In the genomic region with DNA sequence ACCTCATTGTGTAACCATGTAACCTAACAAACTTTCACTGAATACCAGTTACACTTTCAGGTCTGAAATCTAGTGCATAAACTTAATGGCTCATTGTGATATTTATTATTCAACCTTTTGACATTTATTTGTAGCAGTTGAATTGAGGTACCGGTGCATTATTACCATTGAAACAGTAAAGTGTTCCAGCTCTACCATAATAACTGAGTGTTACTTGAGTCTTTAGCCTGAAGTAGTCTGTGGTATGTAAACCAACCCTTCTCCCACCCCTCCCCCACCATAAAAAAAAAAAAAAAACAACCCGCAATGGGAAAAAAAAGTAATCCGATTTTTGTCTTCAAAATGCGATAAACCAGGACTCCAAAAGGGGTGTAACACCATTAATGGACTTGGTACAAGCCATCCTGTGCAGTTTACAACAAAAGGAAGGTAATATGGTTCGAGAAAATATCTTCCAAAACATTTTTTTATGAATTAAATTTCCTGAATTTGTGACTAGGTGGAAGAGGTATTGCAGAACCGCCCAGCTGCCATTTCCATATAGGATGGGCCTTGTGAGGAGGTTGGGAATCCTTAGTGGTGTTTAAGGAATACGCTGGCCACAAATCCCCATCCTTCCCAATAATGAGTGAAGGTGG, we compare ENCODE assay signal across 9 mouse cellular contexts. TPM values are rescaled to one million over a fixed set of nuclear protein-coding genes. Genes with fewer than 3 reads are reported as not detected.
DNase-seq lines count a peak whose midpoint lies in the region; ATAC-seq and TF ChIP-seq lines count a peak whose summit lies in the region.
"Had no signal": no experiment of that assay in that cellular context is flagged by ENCODE, and none has a peak within 500 bp of the region (broad histone marks: within the 10 kb centered on the region; RNA-seq: fewer than 3 reads in every experiment).

No protein-coding gene starts in this region.

- H3K27me3 ChIP-seq in forebrain, embryonic 10.5 days (ENCODE audit: poor library complexity, severe bottlenecking) = no peaks in the 10 kb centered on the region
- H3K27me3 ChIP-seq in intestine, embryonic 15.5 days (replicated peaks) = no peaks in the 10 kb centered on the region
- H3K27me3 ChIP-seq in neural tube, embryonic 13.5 days = no peaks in the 10 kb centered on the region

- 2% methylated on average over 7 of the region's 7 CpGs for whole genome bisulfite sequencing in forebrain, embryonic 10.5 days
- WGBS in intestine, embryonic 15.5 days = 20% methylated on average over 7 of the region's 7 CpGs
- 3% methylated on average over 7 of the region's 7 CpGs for WGBS in neural tube, embryonic 13.5 days

- peaks cover 58% of the 10 kb centered on the region for H3K4me1 ChIP-seq in forebrain, embryonic 10.5 days
- H3K4me1 ChIP-seq in intestine, embryonic 15.5 days (replicated peaks) = peaks cover 19% of the 10 kb centered on the region
- H3K4me1 ChIP-seq in neural tube, embryonic 13.5 days (replicated peaks) = peaks cover 58% of the 10 kb centered on the region

- no peaks in the 10 kb centered on the region for H3K9me3 ChIP-seq in forebrain, embryonic 10.5 days
- H3K9me3 ChIP-seq in intestine, embryonic 15.5 days = no peaks in the 10 kb centered on the region
- H3K9me3 ChIP-seq in neural tube, embryonic 13.5 days = no peaks in the 10 kb centered on the region

- H3K9ac ChIP-seq in intestine, embryonic 15.5 days = peak overlapping the region; percentile 97; the same call in 1 of the 2 replicates
- H3K9ac ChIP-seq in neural tube, embryonic 13.5 days = peak overlapping the region; percentile 100

- intact Hi-C loops in left cerebral cortex, adult 2 months (cut with DNase I) = loop anchor here (5.0 kb wide), 2 partner anchors 313 to 647 kb away; a partner anchor contains a TSS
- intact Hi-C loops in left cerebral cortex, postnatal 10 days (cut with DNase I) = no loop called here

- ATAC-seq in intestine, embryonic 15.5 days = no peak
- no peak for ATAC-seq in neural tube, embryonic 13.5 days (ENCODE audit: low read depth)
- ATAC-seq in inflammation-experienced regulatory T-cells, adult 6 months = no peak

- H3K36me3 ChIP-seq in forebrain, embryonic 10.5 days (replicated peaks) = peaks cover 18% of the 10 kb centered on the region
- no peaks in the 10 kb centered on the region for H3K36me3 ChIP-seq in intestine, embryonic 15.5 days
- no peaks in the 10 kb centered on the region for H3K36me3 ChIP-seq in neural tube, embryonic 13.5 days

- peak overlapping the region; percentile 86 for H3K4me2 ChIP-seq in intestine, embryonic 15.5 days (replicated peaks)
- H3K4me2 ChIP-seq in neural tube, embryonic 13.5 days = peak overlapping the region; percentile 81

- TF ChIP-seq CTCF in left cerebral cortex, adult 2 months (IDR thresholded peaks at IDR 0.05) = no peak

- no peak for DNase-seq in left cerebral cortex, adult 2 months (ENCODE audit: extremely low spot score in 1 of 2, low spot score in 2 of 2)
- DNase-seq in left cerebral cortex, postnatal 10 days (ENCODE audit: extremely low spot score in 1 of 2, low spot score in 2 of 2) = no peak
- DNase-seq in forebrain, embryonic 10.5 days (ENCODE audit: extremely low spot score, low spot score) = no peak
- DNase-seq in spleen, adult 18-20 months = no peak
- DNase-seq in layer of hippocampus, adult 9-10 months (ENCODE audit: low spot score) = no peak
- DNase-seq: left cerebral cortex, postnatal 4 days had no signal

- H3K27ac ChIP-seq in left cerebral cortex, adult 2 months = no peak overlapping the region
- peak overlapping the region; percentile 99 for H3K27ac ChIP-seq in forebrain, embryonic 10.5 days
- H3K27ac ChIP-seq in intestine, embryonic 15.5 days = no peak overlapping the region
- peak overlapping the region; percentile 100 for H3K27ac ChIP-seq in neural tube, embryonic 13.5 days (replicated peaks)

- H3K4me3 ChIP-seq in left cerebral cortex, adult 2 months = peak overlapping the region; percentile 63
- peak overlapping the region; percentile 93 for H3K4me3 ChIP-seq in forebrain, embryonic 10.5 days
- H3K4me3 ChIP-seq in intestine, embryonic 15.5 days (replicated peaks) = peak overlapping the region; percentile 88
- peak overlapping the region; percentile 97 for H3K4me3 ChIP-seq in neural tube, embryonic 13.5 days

RNA-seq across cellular contexts. Expression of a gene that starts 3.6 kb away (rescaled TPM):
- total RNA-seq in left cerebral cortex, adult 2 months (2021) = 1 to 10 TPM; 7.4 to 8.0 TPM
- 1 to 10 TPM; 6.7 to 8.2 TPM for total RNA-seq in left cerebral cortex, postnatal 10 days (2021)
- 16.0 and 17.2 TPM in 2 replicates for polyA plus RNA-seq in forebrain, embryonic 10.5 days (2016; fragmentation: Nextera tagmentation; extraction: Ambion mirVana)
- polyA plus RNA-seq in intestine, embryonic 15.5 days (2015; fragmentation: Nextera tagmentation; extraction: Ambion mirVana) = 3.2 and 3.6 TPM in 2 replicates
- polyA plus RNA-seq in neural tube, embryonic 13.5 days (2015; fragmentation: Nextera tagmentation; extraction: Ambion mirVana) = 8.2 and 9.2 TPM in 2 replicates
- polyA plus RNA-seq in inflammation-experienced regulatory T-cells, adult 6 months (2017; shearing (Covaris generic)) = 1 to 10 TPM in 1 of 3 experiments, under 1 TPM in 2; 0.37 to 1.0 (median 0.83) TPM

RNA-seq across cellular contexts. Expression of a gene that starts 7.7 kb away (rescaled TPM):
- 1 to 10 TPM; 2.7 to 5.0 TPM for total RNA-seq in left cerebral cortex, adult 2 months (2021)
- 1 to 10 TPM; 2.5 to 2.7 TPM for total RNA-seq in left cerebral cortex, postnatal 10 days (2021)
- polyA plus RNA-seq in forebrain, embryonic 10.5 days (2016; fragmentation: Nextera tagmentation; extraction: Ambion mirVana) = 13.8 and 17.9 TPM in 2 replicates
- 11.8 and 12.6 TPM in 2 replicates for polyA plus RNA-seq in intestine, embryonic 15.5 days (2015; fragmentation: Nextera tagmentation; extraction: Ambion mirVana)
- polyA plus RNA-seq in neural tube, embryonic 13.5 days (2015; fragmentation: Nextera tagmentation; extraction: Ambion mirVana) = 8.8 and 12.3 TPM in 2 replicates
- 1 to 10 TPM in 2 of 3 experiments, under 1 TPM in 1; 0.17 to 4.6 (median 2.0) TPM for polyA plus RNA-seq in inflammation-experienced regulatory T-cells, adult 6 months (2017; shearing (Covaris generic))

RNA-seq across cellular contexts. Expression of a gene that starts 9.8 kb away (rescaled TPM):
- 10 to 100 TPM; 51.6 to 52.1 TPM for total RNA-seq in left cerebral cortex, adult 2 months (2021)
- total RNA-seq in left cerebral cortex, postnatal 10 days (2021) = 10 to 100 TPM; 40.2 to 41.9 TPM
- 65.0 and 68.0 TPM in 2 replicates for polyA plus RNA-seq in forebrain, embryonic 10.5 days (2016; fragmentation: Nextera tagmentation; extraction: Ambion mirVana)
- polyA plus RNA-seq in intestine, embryonic 15.5 days (2015; fragmentation: Nextera tagmentation; extraction: Ambion mirVana) = 55.5 TPM in 2 replicates
- 62.3 and 63.1 TPM in 2 replicates for polyA plus RNA-seq in neural tube, embryonic 13.5 days (2015; fragmentation: Nextera tagmentation; extraction: Ambion mirVana)
- polyA plus RNA-seq in inflammation-experienced regulatory T-cells, adult 6 months (2017; shearing (Covaris generic)) = 10 to 100 TPM; 26.7 to 44.6 (median 37.8) TPM

RNA-seq across cellular contexts. Expression of a gene that starts 48.5 kb away (rescaled TPM):
- total RNA-seq in left cerebral cortex, adult 2 months (2021) = not detected
- total RNA-seq in left cerebral cortex, postnatal 10 days (2021) = not detected
- polyA plus RNA-seq in forebrain, embryonic 10.5 days (2016; fragmentation: Nextera tagmentation; extraction: Ambion mirVana) = not detected in 2 replicates
- not detected in 2 replicates for polyA plus RNA-seq in intestine, embryonic 15.5 days (2015; fragmentation: Nextera tagmentation; extraction: Ambion mirVana)
- polyA plus RNA-seq in neural tube, embryonic 13.5 days (2015; fragmentation: Nextera tagmentation; extraction: Ambion mirVana) = not detected in 2 replicates
- not detected for polyA plus RNA-seq in inflammation-experienced regulatory T-cells, adult 6 months (2017; shearing (Covaris generic))
- total RNA-seq: left cerebral cortex, postnatal 4 days had no signal

Comparison
In these comparisons a context has a peak if more than half of its experiments do, and no peak if none do; other contexts are left out.
1. H3K27ac ChIP-seq: peak in forebrain, embryonic 10.5 days (single experiment) and neural tube, embryonic 13.5 days (single experiment); none in left cerebral cortex, adult 2 months (single experiment) and intestine, embryonic 15.5 days (single experiment).
2. Peak in every context shown above with its lines, with median percentiles within 50 percentile points of each other: H3K4me3 ChIP-seq.